Mouse (Mus musculus): ENCODE results near the gene Rhcg. TPM values are rescaled to one million over a fixed set of nuclear protein-coding genes. Genes with fewer than 3 reads are reported as not detected.

Rhcg gene
- polyA plus RNA-seq, 1 experiment from 2014 or later, result not detected

DNA sequence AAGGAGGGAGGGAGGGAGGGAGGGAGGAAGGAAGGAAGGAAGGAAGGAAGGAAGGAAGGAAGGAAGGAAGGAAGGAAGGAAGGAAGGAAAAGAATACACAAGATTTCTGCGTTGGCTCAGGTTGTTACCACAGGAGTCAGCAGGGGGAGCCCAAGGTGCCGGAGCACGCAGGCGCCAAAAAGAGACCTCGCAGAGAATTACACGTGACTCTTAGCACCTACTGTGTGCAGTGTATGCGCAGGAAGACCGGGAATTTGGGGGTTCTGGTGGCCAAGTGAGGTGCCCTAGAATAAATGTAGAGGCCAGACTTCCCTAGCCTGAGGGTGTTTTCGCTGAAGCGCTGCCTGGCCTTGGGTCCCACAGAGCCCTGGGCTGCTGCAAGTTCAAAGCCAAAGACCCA is 64.8 kb downstream of the Rhcg start:
- Histone ChIP-seq H3K36me3 (ENCODE audit: insufficient read depth) (no peaks in the 10 kb centered on the region), H3K9me3 (ENCODE audit: low read depth, low read length) (no peaks in the 10 kb centered on the region), H3K9ac (no peak overlapping the region), H3K4me1 (ENCODE audit: insufficient read depth) (no peaks in the 10 kb centered on the region), H3K27me3 (ENCODE audit: insufficient read depth, low read length) (peaks cover 84% of the 10 kb centered on the region), H3K27ac (ENCODE audit: low read depth) (no peak overlapping the region), H3K4me2 (no peak overlapping the region), H3K4me3 (ENCODE audit: low read depth, low read length) (no peak overlapping the region)
- DNase-seq, result no peak
- peak; percentile 47 for TF ChIP-seq CTCF (IDR thresholded peaks at IDR 0.05; ENCODE audit: low read depth)
- no peak for ATAC-seq (ENCODE audit: insufficient read depth)
- 6% methylated on average over 10 of the region's 10 CpGs for WGBS

DNA sequence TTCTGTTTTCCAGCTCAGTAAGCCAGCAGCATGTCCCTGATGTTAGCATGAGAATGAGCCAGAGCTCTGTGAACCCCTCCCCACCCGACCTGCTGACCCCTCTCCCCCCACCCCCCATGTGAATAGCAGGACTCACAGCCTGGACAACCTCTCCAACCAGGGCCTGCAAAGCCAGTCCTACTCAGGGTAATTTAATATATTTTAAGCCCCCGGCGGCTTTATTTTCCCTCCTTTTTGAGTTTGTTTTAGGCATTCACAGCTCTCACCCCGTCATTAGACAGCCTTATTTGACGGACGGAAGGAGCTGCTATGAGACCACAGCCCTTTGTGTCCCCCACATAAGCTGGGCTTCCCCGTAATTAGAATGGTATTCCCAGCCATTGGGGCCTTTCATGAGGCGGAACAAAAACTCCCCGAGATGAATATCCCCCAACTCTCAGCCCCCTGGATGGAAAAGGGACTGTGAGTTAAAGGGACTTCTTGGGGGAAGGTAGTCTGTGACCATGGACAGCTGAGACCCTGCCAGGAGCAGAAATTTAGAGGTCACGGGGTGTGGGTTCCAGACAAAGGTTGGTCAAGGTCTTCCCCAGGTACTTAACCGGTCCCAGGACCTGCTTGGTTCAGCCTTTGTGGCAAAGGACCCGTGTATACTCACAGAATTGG is 68.4 kb downstream of the Rhcg start:
- no peak for TF ChIP-seq CTCF (IDR thresholded peaks at IDR 0.05; ENCODE audit: low read depth)
- H3K27ac ChIP-seq (ENCODE audit: low read depth), result no peak overlapping the region
- no peaks in the 10 kb centered on the region for H3K9me3 ChIP-seq (ENCODE audit: low read depth, low read length)
- H3K27me3 ChIP-seq (ENCODE audit: insufficient read depth, low read length), result peaks cover 83% of the 10 kb centered on the region
- DNase-seq (no peak), ATAC-seq (ENCODE audit: insufficient read depth) (no peak)
- H3K36me3 ChIP-seq (ENCODE audit: insufficient read depth), result no peaks in the 10 kb centered on the region
- no peak overlapping the region for H3K4me2 ChIP-seq
- no peak overlapping the region for H3K4me3 ChIP-seq (ENCODE audit: low read depth, low read length)
- H3K9ac ChIP-seq, result no peak overlapping the region
- WGBS, result 35% methylated on average over 12 of the region's 12 CpGs
- no peaks in the 10 kb centered on the region for H3K4me1 ChIP-seq (ENCODE audit: insufficient read depth)

DNA sequence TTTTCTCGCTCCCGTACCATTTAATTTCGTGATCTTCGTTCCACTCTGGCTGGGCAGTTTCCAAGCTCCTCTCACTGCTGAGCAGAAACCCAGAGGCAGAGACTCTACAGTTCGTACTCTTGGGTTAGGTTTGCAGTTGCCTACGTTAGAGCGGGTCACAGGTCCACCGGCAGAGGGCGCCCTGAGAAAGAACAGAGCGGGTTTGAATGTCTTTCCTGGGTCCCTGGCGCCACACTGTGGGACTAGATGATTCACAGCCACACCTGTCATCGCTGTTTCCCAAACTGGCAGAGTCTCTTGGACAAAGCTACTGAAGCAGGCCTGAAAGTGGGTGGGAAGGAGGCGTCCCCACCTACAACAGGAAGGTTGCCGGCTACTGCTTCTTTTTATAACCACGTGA is 70.4 kb downstream of the Rhcg start:
- Histone ChIP-seq H3K4me2 (no peak overlapping the region), H3K4me3 (ENCODE audit: low read depth, low read length) (no peak overlapping the region), H3K9me3 (ENCODE audit: low read depth, low read length) (no peaks in the 10 kb centered on the region), H3K27me3 (ENCODE audit: insufficient read depth, low read length) (peaks cover 87% of the 10 kb centered on the region), H3K27ac (ENCODE audit: low read depth) (no peak overlapping the region), H3K36me3 (ENCODE audit: insufficient read depth) (no peaks in the 10 kb centered on the region), H3K4me1 (ENCODE audit: insufficient read depth) (no peaks in the 10 kb centered on the region), H3K9ac (no peak overlapping the region)
- 1% methylated on average over 15 of the region's 15 CpGs for WGBS
- DNase-seq (peak; percentile 86), ATAC-seq (ENCODE audit: insufficient read depth) (peak; percentile 56; the same call in 1 of the 2 replicates)
- peak; percentile 91 for TF ChIP-seq CTCF (IDR thresholded peaks at IDR 0.05; ENCODE audit: low read depth)

DNA sequence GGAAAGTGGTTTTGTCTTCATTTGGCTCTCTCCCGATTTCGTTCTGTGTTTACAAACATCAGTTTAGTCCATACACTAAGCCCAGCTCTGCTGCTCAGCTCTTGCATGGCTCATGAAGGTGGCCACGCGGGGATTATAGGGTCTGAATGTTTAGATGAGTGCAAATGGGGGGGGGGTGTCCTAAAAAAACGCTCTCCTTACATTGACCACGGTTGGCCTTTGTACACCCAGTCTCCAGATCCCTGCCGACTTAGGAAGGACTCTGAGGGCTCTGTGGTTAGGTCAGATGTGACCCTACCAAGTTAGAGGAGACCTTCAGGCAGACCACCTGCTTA is 72.4 kb downstream of the Rhcg start:
- H3K27ac ChIP-seq (ENCODE audit: low read depth), result no peak overlapping the region
- no peak overlapping the region for H3K4me2 ChIP-seq
- no peak overlapping the region for H3K4me3 ChIP-seq (ENCODE audit: low read depth, low read length)
- H3K9me3 ChIP-seq (ENCODE audit: low read depth, low read length), result no peaks in the 10 kb centered on the region
- no peak overlapping the region for H3K9ac ChIP-seq
- no peaks in the 10 kb centered on the region for H3K36me3 ChIP-seq (ENCODE audit: insufficient read depth)
- 10% methylated on average over 7 of the region's 7 CpGs for WGBS
- peaks cover 96% of the 10 kb centered on the region for H3K27me3 ChIP-seq (ENCODE audit: insufficient read depth, low read length)
- ATAC-seq (ENCODE audit: insufficient read depth) (no peak), DNase-seq (no peak)
- no peak for TF ChIP-seq CTCF (IDR thresholded peaks at IDR 0.05; ENCODE audit: low read depth)
- H3K4me1 ChIP-seq (ENCODE audit: insufficient read depth), result no peaks in the 10 kb centered on the region

DNA sequence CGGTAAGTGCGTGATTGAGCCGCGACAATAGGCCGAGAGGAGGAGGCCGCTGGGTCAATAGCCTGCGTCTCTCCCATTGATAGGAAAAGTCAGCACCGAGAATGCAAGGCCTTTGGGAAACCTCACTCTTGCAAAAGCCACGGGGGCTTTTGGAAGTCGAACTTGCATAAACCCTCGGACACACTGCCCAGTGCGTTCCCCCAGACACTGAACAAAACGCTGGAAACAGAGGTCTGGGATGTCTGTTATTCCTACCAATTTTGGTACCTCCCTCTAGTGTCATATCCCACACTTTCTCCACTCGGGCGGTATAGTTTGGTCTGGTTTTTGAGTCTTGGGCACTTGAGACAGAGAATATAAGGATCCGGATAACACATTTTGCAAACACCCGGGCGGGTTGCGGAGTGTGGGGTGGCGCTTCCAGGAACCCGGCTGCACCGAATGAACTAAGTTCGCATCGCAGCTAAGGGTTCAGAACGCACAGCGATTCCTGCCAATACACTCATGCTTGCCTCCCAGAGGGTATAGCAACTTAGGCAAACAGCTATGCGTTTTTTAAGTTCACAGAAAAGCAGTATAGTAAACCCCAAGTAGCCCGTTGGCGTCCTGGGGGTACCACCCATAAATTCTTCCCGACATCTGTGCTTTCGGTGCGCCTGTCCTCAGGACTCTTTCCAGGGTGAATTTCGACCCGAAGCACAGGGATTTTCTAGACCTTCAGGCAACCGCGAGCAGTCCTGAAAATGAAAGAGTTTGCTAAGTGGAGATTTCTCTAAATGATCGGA is 73.0 kb downstream of the Rhcg start:
- Histone ChIP-seq H3K27ac (ENCODE audit: low read depth) (no peak overlapping the region), H3K9me3 (ENCODE audit: low read depth, low read length) (no peaks in the 10 kb centered on the region), H3K4me2 (no peak overlapping the region), H3K9ac (no peak overlapping the region), H3K4me3 (ENCODE audit: low read depth, low read length) (no peak overlapping the region), H3K36me3 (ENCODE audit: insufficient read depth) (no peaks in the 10 kb centered on the region), H3K4me1 (ENCODE audit: insufficient read depth) (no peaks in the 10 kb centered on the region), H3K27me3 (ENCODE audit: insufficient read depth, low read length) (peaks cover 96% of the 10 kb centered on the region)
- WGBS, result 3% methylated on average over 34 of the region's 37 CpGs
- no peak for TF ChIP-seq CTCF (IDR thresholded peaks at IDR 0.05; ENCODE audit: low read depth)
- ATAC-seq (ENCODE audit: insufficient read depth) (no peak), DNase-seq (no peak)

Other genes starting within 250 kb of the Rhcg start
- gene Rlbp1, start 230.6 kb downstream of the Rhcg start, polyA plus RNA-seq (2014; fragmentation: Nextera tagmentation; extraction: Ambion mirVana), result 0.26 and 0.54 TPM in 2 replicates
- 16.9 and 19.3 TPM in 2 replicates for gene Fanci, start 225.7 kb downstream of the Rhcg start, polyA plus RNA-seq (2014; fragmentation: Nextera tagmentation; extraction: Ambion mirVana)
- gene Polg, start 151.3 kb downstream of the Rhcg start, polyA plus RNA-seq (2014; fragmentation: Nextera tagmentation; extraction: Ambion mirVana), result 53.9 and 65.0 TPM in 2 replicates
- gene Ticrr, start 42.5 kb upstream of the Rhcg start, polyA plus RNA-seq (2014; fragmentation: Nextera tagmentation; extraction: Ambion mirVana), result 18.3 and 20.8 TPM in 2 replicates
- 6.1 and 7.6 TPM in 2 replicates for gene Kif7, start 98.1 kb upstream of the Rhcg start, polyA plus RNA-seq (2014; fragmentation: Nextera tagmentation; extraction: Ambion mirVana)
- gene Plin1, start 115.2 kb upstream of the Rhcg start, polyA plus RNA-seq (2014; fragmentation: Nextera tagmentation; extraction: Ambion mirVana), result not detected in 2 replicates
- 12.0 and 12.1 TPM in 2 replicates for gene Pex11a, start 125.5 kb upstream of the Rhcg start, polyA plus RNA-seq (2014; fragmentation: Nextera tagmentation; extraction: Ambion mirVana)
- gene Wdr93, start 125.5 kb upstream of the Rhcg start, polyA plus RNA-seq (2014; fragmentation: Nextera tagmentation; extraction: Ambion mirVana), result 0.16 and 0.17 TPM in 2 replicates
- not detected in 2 replicates for gene Mesp1, start 176.1 kb upstream of the Rhcg start, polyA plus RNA-seq (2014; fragmentation: Nextera tagmentation; extraction: Ambion mirVana)
- gene Mesp2, start 193.1 kb upstream of the Rhcg start, polyA plus RNA-seq (2014; fragmentation: Nextera tagmentation; extraction: Ambion mirVana), result 0.19 and 0.28 TPM in 2 replicates
- 3.8 TPM in 2 replicates for gene Anpep, start 243.4 kb upstream of the Rhcg start, polyA plus RNA-seq (2014; fragmentation: Nextera tagmentation; extraction: Ambion mirVana)

Measured in lung, embryonic 14.5 days (tissue).